Mouse (Mus musculus) heart, postnatal 4 days (tissue): ENCODE measurements around the gene Gnl3l. TPM values are rescaled to one million over a fixed set of nuclear protein-coding genes. Genes with fewer than 3 reads are reported as not detected.

Experiments
- DNase-seq: peaks from one replicate; pipeline ENCODE4 v3.0.0; 2021
- total RNA-seq, 2 experiments: library from RNA; stranded (reverse); gene quantifications; 2 replicates each; pipeline ENCODE4 v1.2.3; 2021

Gene Gnl3l
- total RNA-seq, result 10 to 100 TPM; 34.3 to 37.9 TPM

DNA sequence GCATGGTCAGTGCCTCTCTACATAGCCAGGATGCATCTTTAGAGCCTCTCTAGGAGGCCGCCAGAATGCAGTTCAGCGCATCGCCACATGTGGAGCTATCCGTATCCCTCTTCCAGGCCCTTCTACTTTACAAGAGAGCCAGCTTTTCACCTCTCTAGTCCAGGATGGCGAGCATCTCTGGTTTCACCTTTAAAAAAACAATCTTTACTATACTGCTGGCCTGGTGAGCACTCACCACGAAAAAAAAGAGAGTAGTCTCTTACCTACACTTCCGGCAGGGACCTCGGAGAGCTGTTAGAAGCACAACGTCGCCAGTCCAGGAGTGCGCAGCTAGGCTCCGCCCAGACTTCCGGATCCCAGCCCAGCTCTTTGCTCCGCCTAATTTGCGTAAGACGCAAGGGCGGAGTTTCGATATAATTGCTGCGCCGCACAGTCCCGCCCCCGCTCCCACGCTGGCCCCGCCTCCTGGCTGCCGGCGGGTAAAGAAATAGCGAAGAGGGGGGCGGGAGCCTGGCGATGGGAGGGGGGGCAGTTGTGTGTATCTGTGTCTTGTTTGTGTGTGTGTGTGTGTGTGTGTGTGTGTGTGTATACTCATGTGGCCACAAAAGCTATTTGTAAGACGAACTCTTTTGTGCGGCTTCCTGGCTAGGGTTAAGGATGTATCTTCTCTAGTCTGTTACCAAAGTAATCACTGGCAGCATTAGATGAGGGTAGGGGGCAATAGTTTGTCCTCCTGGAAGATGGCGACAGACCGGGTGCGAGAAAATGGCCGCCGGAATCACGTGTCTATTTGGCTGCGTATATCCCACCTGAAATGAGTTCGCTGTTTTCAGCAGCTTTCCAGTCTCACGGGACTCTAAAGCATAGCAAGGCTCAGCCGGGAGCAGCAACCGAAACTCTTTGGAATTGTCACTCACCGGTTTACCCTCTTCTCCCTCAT lies at the start of gene Gnl3l:
Gnl3l (minus strand) TSS at position 385 of the 940 bp plus-strand sequence.
- DNase-seq, result peak; percentile 91

DNA sequence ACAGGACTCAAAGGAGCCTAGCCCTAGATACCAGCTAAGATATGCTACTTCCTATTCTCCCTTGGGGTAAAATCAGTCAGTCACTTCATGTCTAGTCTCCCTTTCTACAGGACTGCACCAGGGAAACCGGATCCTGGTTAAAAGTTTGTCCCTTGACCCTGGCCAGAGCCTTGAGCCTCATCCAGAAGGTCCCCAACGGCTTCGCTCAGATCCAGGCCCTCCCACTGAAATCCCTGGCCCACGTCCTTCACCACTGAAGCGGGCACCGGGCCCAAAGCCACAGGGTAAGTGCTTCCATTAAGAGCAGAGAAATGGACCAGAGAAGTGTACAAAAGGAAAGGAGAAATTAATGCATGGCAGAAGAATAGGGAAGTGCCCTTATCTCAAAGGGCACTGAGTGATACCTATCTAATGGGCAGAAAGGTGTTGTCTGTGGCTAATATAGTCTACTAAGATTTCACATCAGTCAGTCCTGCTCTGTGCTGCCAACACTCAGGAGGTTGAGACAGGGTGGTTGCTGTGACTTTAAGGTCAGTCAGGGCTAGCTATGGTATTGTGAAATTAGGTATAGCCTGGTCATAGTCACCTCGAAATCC lies 49.0 kb upstream of the Gnl3l start:
- DNase-seq, result no peak

DNA sequence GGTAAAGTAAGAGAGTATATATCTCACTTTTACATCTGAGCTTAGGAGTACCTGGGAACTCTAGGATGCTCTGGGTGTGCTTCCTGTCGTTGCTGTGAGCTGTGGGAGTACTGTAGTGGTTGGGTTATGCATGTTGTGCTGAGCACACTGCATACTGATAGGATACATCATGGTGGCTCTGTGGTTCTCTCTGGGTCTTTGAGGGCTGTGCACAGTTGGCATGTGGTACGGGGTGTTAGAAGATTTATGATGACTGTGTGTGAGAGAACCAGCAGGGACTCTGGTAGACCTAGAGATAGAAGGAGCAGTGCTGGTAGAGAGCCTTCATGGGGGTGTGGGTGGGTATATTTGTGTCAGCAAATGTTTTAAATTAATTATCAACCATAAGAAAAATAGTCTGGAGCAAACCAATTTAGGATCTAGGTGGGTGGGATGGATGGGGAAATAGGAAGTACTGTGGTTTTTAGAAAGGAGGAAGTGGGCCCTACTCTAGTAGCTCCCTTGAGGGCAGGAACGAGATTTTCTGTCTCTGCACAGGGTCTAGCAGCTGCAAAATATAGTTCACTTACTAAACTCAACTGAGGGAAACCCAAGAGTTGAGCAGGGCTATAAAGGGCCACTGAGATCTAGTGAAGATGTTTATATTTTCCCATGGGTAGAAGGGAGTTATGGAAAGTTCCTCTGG lies 44.6 kb upstream of the Gnl3l start:
- no peak for DNase-seq

DNA sequence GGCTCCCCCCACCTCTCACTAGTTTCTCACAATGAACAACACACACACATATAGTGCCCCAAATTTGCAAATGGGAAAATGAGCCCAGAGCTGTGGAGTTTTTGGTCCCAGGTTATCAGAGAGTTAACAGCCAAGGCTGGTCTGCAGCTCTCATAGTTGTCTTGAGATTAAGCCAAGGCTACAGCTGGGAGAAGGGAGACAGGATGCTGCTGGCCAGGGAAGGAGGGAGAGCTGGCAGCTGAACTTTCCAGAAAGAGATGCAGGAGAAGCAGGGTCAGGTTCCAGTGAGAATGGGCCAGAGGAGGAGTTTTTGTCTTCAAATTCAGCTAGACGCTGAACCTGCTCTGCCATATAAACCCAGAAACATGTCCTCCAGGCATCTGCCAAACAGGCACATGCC lies 42.2 kb upstream of the Gnl3l start:
- DNase-seq, result peak; percentile 23

DNA sequence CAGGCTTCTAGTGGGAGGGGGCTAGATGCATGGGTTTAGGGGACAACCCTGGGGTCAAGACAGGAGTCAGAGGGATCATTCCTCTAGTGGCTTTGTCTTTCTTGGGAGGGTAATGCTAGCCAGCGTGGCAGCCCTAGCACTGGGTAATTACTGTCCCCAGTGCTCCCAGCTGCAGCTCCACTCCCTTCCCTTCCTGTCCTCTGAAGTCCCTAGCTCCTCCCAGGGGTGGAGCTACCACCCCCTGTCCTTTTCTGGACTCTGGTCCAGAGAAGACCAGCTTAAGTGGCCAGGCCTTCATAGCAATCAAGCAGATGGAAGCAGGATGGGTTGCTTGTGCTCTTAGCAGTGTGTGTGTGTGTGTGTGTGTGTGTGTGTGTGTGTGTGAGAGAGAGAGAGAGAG lies 38.4 kb upstream of the Gnl3l start:
- peak; percentile 55 for DNase-seq

DNA sequence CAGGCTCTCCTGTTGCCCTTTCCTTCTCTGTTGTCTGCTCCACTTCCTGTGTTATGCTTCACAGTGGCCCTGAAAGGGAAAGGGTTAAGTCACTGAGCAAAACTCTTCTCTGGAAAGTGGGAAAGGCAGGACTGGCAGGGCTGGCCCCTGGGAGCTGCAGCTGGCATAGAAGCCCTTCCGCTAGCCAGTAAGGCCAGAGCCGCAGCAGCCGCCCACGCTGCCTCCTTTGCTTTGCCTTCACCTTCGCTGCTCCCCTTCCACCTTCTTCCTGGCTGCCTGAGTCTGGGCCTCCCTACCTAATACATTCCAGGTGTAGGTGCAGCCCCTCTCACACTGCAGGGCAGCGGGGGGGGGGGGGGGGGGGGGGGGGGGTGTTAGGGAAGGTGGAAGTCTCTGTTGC lies 37.4 kb upstream of the Gnl3l start:
- DNase-seq, result peak; percentile 15

DNA sequence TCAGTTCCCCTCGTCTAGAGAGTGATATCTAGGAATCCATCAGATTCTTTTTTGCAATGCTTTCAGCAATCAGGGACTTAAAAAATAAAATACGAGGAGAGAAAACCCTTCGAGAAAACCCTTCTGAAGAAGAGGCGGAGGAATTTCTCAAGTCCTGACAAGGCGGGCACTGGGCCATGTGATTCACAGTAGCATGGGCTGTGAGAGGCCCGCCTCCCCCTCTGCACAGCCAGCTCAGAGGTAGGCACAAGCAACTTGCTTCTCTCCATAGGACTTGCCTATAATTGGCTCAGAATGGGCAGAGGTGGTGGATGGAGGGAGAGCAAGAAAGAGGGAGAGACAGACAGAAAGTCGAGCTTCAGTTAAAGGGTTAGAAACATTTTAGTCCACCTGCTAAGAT lies 33.2 kb upstream of the Gnl3l start:
- no peak for DNase-seq

DNA sequence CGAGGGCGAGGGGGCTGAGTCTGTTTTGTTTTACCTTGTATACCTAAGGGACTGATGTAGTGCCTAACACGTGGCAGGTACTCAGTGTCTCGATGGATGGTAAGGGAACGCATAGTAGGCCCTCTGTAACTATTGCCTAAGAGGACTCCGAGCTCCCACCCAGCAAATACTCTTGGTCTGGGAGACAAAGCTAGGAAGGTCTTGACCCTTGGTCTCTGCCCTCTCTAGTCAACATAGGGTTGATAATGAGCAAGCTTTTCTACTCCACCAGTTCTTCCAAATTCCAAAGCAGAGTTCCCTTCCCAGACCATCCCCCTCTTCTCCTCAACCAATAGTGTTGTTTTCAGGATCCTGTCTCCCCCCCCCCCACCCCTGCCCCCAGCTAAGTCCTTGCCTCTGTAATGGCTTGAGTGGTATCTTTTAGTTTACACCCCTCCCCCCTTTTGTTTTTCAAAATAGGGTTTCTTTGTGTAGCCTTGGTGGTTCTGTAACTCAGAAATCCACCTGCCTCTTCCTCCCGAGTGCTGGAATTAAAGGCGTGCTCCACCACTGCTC lies 32.6 kb upstream of the Gnl3l start:
- no peak for DNase-seq

DNA sequence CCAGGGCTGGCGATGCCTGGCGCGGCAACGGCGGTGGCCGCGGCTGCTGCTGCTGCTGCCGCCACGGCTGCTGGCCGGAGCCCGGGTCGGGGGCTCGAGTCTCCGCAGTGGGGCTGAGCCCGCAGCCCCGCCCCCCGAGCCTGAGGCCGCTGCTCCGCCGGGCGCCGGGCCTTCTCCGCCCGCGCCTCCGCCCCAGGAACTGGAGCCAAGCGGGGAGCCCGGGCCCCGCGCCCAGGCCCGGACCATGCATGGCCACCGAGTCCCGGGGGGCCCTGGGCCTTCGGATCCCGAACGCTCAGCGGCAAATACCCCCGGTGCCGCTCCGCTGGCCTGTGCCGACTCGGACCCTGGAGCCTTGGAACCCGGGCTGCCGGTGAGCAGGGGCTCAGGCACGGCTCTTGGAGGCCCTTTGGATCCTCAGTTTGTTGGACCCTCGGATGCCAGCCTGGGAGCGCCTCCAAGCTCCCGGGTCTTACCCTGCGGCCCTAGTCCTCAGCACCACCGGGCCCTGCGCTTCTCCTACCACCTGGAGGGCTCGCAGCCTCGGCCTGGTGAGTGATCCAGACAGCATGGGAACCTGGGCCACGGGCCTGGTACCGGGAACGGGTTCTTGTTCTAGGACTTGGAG lies 30.4 kb upstream of the Gnl3l start:
- DNase-seq, result peak; percentile 44

DNA sequence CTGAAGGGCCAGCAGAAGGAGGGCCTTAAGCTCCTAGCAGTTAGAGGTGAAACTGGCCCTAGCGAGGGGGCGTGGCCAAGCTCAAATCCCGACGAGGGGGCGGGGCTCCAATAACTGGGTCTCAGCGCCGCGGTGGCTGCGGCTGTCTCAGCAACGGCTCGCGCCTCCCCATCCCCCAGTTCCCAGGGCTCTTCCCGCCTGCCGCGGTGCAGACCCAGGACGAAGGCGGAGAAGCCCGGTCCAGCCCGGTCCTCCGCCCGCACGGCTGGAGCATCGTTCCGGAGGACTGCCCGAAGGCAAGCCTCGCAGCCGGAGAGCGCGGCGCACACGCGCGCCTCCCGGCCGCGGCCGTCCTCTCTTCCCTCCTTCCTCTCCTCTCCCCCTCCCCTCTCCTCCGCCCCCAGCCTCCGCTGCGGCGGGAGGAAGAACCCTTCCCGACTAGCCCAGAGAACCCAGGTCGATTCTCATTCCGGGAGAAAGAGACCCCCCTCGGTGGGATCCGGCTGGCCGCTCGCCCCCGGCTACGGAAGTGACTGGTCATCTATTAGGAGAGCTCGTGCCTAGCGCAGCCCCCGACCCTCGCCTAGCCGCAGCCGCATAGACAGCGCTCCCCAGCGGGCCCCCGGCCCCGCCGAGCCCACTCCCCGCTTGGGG lies 29.8 kb upstream of the Gnl3l start:
- peak; percentile 88 for DNase-seq

DNA sequence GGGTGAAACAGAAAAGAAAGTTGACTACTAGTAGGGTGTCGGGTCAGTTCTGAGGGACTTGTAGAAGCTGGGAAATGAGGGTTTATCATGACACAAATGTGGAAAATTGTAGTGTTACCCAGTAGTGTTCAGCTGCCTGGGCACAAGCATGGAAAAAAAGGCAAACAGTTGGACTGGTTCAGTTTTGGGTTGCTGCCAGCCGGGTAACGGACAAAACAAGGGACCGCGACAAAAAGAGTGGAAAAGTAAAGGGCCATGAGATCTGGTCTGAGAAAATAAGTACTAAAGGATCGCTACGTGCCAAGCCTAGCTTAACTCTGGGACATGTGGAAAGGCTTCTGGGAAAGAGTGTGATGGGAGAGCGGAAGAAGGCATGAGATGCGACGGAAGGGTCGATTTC lies 29.2 kb upstream of the Gnl3l start:
- no peak for DNase-seq

DNA sequence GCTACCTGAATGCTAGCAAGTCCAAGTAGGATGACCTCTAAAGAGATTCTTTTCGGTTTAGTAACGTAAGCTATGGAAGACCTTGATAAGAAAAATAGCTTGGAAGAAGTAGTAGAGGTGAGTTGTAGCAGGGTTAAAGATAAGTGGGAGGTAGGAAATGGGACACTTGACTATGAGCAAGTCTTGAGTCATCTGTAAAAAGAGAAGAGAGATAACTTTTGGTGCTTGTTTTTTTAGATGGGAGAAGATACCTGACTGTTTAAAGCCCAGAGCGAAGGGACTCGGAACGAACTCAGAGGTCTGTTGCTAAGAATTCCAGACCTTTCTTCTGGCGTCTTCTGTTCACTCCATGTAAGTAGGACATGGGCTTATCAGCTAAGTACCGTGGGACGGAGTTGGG lies 28.7 kb upstream of the Gnl3l start, which contains the start of gene Fgd1:
Fgd1 (plus strand) TSS at position 301 of the 400 bp plus-strand sequence.
- DNase-seq, result no peak

DNA sequence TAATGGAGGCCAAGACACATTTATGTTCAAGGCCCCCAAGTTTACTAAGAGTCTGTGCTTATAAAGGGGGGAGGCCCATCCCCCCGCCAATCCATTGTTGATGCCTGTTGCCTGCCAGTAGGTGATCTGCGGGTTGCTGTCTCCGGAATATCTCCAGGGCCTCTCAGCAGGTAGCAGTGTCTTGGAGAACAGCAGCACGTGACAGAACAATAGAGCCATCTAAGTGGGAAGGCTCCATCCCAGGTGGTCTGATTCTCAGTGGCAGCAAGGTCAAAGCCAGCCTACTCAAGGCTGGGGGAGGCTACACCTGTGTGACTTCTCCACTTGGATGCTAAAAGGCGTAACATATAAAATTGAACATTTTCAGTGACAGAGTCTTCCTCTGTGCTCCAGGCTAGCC lies 24.1 kb upstream of the Gnl3l start:
- DNase-seq, result no peak

DNA sequence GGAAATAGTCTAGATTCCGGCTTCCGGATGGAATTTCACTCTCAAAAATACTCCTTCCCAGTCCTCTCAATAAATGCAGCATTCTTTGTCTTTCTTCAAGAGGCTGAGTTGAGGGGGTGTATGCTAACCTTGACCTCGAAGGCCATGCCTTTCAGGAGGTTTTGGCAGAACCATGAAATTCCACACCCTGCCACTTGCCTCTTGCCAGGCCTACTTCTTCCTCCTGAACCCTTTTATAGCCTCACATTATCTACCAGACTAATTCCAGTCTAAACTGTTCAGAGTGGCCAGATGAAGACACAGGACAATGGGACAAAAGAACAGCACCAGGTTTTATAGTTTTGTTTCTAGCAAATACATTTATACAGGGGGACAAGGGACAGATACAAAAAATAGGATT lies 14.3 kb upstream of the Gnl3l start:
- DNase-seq, result no peak

DNA sequence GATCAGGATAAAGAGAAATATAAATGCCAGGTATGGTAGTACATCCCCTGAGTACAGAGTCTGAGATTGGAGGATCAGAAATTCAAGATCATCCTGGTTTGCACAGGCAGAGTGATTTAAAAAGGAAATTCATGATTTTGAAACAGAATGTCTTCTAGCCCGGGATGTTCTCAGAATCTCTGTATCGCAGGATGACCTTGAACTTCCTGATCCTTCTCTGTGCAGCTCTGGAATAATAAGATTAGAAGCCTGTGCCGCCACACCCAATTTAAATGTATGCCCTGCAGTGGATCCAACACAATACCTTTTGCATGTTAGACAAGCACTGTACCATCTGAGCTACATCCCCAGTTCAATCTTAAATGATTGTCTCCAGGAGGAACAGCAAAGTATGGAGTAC lies 1.7 kb upstream of the Gnl3l start:
- DNase-seq, result no peak

DNA sequence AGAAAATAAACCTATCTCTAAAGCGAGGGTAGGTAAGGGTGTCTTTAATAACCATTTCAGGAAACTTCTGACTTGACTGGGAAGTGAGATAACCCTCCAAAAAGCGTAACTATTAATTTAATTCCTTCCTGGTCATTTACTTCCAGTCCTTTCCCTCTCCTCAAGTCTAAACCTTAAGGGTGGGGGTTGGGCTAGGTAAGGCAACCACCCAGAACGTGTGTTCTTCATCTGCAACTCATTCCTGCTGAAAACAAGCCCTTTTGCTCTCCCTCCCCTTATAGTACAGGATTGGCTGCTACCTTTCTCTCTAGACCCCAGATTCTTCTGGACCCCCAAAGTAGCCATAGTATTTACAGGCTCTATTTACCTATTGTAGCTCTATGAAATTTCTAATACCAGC lies 775 bp upstream of the Gnl3l start:
- DNase-seq, result no peak

DNA sequence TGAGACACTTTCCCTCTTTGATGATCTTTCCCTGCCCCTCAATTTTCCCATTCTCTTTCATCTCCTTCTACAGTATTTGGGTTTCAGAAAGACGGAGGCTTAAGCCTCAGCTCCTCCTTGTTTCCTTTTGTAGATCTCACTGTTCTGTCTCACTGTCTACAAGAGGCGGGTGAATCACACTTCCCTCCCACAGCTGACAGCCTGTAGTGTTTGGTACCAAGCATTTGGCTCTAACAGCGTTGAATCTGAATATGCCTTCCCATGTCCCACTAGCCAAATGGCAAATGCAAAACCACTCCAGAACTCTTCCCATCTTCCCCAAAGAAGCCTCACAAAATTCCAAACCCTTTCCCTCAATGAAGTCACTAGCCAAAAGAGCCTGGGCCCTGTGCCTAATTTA lies 20.3 kb downstream of the Gnl3l start:
- DNase-seq, result no peak

DNA sequence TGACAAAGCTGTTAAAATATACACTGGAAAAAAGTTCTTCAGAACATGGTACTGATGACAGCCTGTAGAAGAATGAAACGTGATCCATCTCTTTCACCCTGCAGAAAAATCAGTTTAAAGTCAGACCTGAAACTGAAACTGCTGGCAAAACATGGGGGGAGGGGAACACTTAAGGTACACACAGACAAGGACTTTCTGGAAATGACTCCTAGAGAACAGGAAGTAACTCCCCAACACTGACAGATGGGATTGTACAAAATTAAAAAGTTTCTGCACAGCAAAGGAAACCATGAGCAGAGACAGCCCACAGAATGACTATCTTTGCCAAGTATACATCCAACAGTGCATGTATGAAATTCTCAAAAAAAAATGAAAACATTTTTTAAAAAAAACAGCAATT lies 35.5 kb downstream of the Gnl3l start:
- DNase-seq, result no peak

DNA sequence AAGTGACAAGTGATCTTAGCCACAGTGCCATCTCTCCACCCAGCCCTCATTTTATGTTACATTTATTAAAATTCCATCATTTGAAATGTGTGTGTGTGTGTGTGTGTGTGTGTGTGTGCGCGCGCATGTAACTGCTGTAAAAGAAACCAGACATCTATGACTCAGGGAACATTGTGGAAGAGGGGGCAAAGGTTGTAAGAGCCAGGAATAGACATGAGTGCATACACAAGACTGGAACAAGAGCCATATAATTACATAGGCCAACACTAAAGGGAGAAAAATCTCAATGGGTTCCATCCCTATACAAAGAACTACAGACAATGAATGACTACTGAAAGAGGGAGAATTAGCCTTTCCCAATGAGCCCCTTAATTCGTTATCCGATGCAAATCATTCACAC lies 41.7 kb downstream of the Gnl3l start:
- no peak for DNase-seq

DNA sequence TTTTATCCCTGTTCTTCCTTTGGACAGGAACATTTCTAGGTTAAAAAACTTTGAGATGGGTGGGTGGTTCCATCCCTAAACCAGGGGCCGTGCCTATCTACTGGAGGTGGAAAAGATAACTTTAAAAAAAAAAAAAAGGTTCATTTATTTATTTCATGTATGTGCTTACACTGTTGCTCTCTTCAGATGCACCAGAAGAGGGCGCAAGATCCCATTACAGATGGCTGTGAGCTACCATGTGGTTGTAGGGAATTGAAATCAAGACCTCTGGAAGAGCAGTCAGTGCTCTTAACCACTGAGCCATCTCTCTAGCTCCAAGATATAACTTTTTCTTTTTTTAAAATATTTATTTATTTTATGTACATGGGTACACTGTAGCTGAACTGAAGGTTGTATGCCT lies 54.1 kb downstream of the Gnl3l start:
- peak; percentile 10 for DNase-seq

DNA sequence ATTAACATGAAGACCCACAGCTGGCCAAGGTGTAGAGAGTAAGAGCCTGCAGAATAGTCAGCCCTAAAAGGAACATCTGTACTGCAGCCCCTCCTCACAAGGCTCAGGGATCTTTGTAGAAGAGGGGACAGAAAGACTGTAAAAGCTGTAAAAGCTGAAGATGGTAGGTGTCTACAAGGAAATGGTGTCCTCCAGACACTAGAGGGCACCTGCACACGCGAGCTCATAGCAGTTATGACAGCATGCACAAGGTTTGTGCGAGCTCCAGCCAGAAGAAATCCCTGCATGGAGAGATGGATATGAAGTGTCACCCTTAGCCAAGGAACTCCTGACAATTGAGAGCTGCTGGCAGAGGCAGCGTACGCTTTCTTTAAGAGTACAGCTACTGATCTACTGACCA lies 56.4 kb downstream of the Gnl3l start:
- no peak for DNase-seq
